Mouse (Mus musculus) left cerebral cortex, postnatal 4 days (tissue): ENCODE data around the gene Shmt1. TPM values are rescaled to one million over a fixed set of nuclear protein-coding genes. Genes with fewer than 3 reads are reported as not detected.

ENCODE experiments used
- total RNA-seq, 2 experiments: library from RNA; stranded (reverse); gene quantifications; 2 replicates each; pipeline ENCODE4 v1.2.3; 2021

The Shmt1 gene
- total RNA-seq, 2 experiments from 2014 or later = 4.4 to 5.5 TPM

Other genes starting within 250 kb of the Shmt1 start
- 10 to 100 TPM; 42.2 to 43.4 TPM for gene Llgl1, start 112.0 kb downstream of the Shmt1 start, total RNA-seq
- 10 to 100 TPM; 92.3 to 92.6 TPM for gene Flii, start 84.5 kb downstream of the Shmt1 start, total RNA-seq
- 10 to 100 TPM; 29.9 to 30.5 TPM for gene Mief2, start 83.3 kb downstream of the Shmt1 start, total RNA-seq
- 1 to 10 TPM; 9.1 to 9.4 TPM for gene Top3a, start 34.4 kb downstream of the Shmt1 start, total RNA-seq
- gene Smcr8, start 34.2 kb downstream of the Shmt1 start, total RNA-seq = 10 to 100 TPM; 23.9 to 24.7 TPM
- gene Dhrs7b, start 18.9 kb upstream of the Shmt1 start, total RNA-seq = 10 to 100 TPM; 23.5 to 23.6 TPM
- gene Tmem11, start 67.6 kb upstream of the Shmt1 start, total RNA-seq = 10 to 100 TPM; 26.5 to 26.8 TPM
- gene Natd1, start 103.0 kb upstream of the Shmt1 start, total RNA-seq = 10 to 100 TPM; 22.8 to 29.3 TPM
- gene Map2k3, start 120.3 kb upstream of the Shmt1 start, total RNA-seq = 10 to 100 TPM; 16.7 to 17.3 TPM
- gene Kcnj12, start 210.8 kb upstream of the Shmt1 start, total RNA-seq = 1 to 10 TPM; 5.3 TPM